Mouse (Mus musculus) ES-Bruce4 (cell line): Measurements from ENCODE around the gene Lpin2.

Experiments used
- CTCF ChIP-seq: IDR thresholded peaks from one replicate; pipeline ENCODE4 v1.8.1; 2011; ENCODE audit warnings: low read depth, low read length
- EP300 ChIP-seq: IDR thresholded peaks from 2 replicates; pipeline ENCODE4 v1.6.1; 2011; ENCODE audit warnings: low read depth, low read length; ENCODE audit not compliant: insufficient read depth
- POLR2A ChIP-seq: IDR thresholded peaks from one replicate; pipeline ENCODE4 v1.8.1; 2011; ENCODE audit warnings: low read length; ENCODE audit not compliant: insufficient read depth

GRCm38 (mm10) chr17:71155271-71155670 lies 27.1 kb upstream of the Lpin2 start:
- TF ChIP-seq EP300: no peak
- TF ChIP-seq CTCF: no peak
- TF ChIP-seq POLR2A: no peak
